In the genomic region with DNA sequence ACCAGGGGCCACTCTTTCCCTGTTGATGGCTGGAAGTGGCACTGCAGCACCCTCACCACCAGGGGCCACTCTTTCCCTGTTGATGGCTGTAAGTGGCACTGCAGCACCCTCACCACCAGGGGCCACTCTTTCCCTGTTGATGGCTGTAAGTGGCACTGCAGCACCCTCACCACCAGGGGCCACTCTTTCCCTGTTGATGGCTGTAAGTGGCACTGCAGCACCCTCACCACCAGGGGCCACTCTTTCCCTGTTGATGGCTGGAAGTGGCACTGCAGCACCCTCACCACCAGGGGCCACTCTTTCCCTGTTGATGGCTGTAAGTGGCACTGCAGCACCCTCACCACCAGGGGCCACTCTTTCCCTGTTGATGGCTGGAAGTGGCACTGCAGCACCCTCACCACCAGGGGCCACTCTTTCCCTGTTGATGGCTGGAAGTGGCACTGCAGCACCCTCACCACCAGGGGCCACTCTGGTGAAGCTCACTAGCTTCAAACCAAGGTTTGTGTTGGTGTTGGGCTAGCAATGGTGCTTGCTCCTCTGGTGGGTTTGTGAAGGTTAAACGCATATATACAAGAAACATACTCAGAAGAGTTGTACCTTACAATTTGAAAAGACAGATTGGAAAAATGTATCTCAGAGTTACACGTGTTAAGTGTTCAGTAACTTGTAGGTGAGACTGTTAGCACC, we compare ENCODE assay signal across 8 mouse cellular contexts.
A peak's percentile ranks its signal among the peaks of the same experiment; 100 is the strongest.
DNase-seq lines count a peak whose midpoint lies in the region; ATAC-seq and TF ChIP-seq lines count a peak whose summit lies in the region.
"Not testable (repeated sequence)": the region's sequence is repeated elsewhere in the genome, so short reads cannot be mapped to it uniquely, and the experiment has no call there.

No protein-coding gene starts in this region.

- DNase-seq in MN1 (ENCODE audit: low spot score) = peak; percentile 40
- peak; percentile 22 for DNase-seq in embryonic facial prominence, embryonic 14.5 days (ENCODE audit: low spot score)
- DNase-seq in heart, postnatal 14 days = peak; percentile 22 to 43
- DNase-seq in layer of hippocampus, adult 2 months (ENCODE audit: low spot score in 2 of 2) = peak in 1 of 2 experiments; percentile 48
- peak; percentile 56 for DNase-seq in lung, postnatal 10 days
- DNase-seq in retina, embryonic 14.5 days (ENCODE audit: low spot score) = peak; percentile 43
- DNase-seq in thymus, postnatal 14 days = peak; percentile 48

- H3K4me2 ChIP-seq in embryonic facial prominence, embryonic 14.5 days (ENCODE audit: low read depth, low read length) = not testable (repeated sequence)

- H3K9me3 ChIP-seq in embryonic facial prominence, embryonic 14.5 days (ENCODE audit: control insufficient read depth, low read length) = not testable (repeated sequence)

- WGBS in embryonic facial prominence, embryonic 14.5 days = 95% methylated on average over 2 of the region's 2 CpGs

- H3K36me3 ChIP-seq in embryonic facial prominence, embryonic 14.5 days (ENCODE audit: control insufficient read depth, insufficient read depth, low read length) = peaks cover 19% of the 10 kb centered on the region; the same call in 1 of the 2 replicates

- intact Hi-C loops in heart, postnatal 14 days (cut with DNase I) = loop anchor here (2.0 to 5.0 kb wide), 2 partner anchors 517 to 779 kb away; no protein-coding TSS in a partner anchor

- not testable (repeated sequence) for H3K4me3 ChIP-seq in embryonic facial prominence, embryonic 14.5 days (ENCODE audit: low read depth, low read length); layer of hippocampus, adult 2 months

- not testable (repeated sequence) for H3K27ac ChIP-seq in embryonic facial prominence, embryonic 14.5 days (replicated peaks; ENCODE audit: low read depth, low read length)
- H3K27ac ChIP-seq in layer of hippocampus, adult 2 months = peak overlapping the region; percentile 23; the same call in 1 of the 2 replicates

- H3K9ac ChIP-seq in embryonic facial prominence, embryonic 14.5 days (ENCODE audit: low read depth, low read length) = not testable (repeated sequence)

- peak; percentile 71 for TF ChIP-seq CTCF in layer of hippocampus, adult 2 months (conservative IDR thresholded peaks at IDR 0.05)

- not testable (repeated sequence) for H3K4me1 ChIP-seq in embryonic facial prominence, embryonic 14.5 days (ENCODE audit: control insufficient read depth, insufficient read depth, low read length)

- peak; percentile 72; the same call in 1 of the 2 replicates for ATAC-seq in cerebellum, adult (ENCODE audit: insufficient number of reproducible peaks, low FRiP score, low TSS enrichment)
- ATAC-seq in embryonic facial prominence, embryonic 14.5 days (ENCODE audit: low read depth) = not testable (repeated sequence)

- not testable (repeated sequence) for H3K27me3 ChIP-seq in embryonic facial prominence, embryonic 14.5 days (replicated peaks; ENCODE audit: control insufficient read depth, insufficient read depth, low read length)
